Mouse (Mus musculus) heart, postnatal 36 days (tissue): Measurements from ENCODE around the gene Pign. TPM values are rescaled to one million over a fixed set of nuclear protein-coding genes. Genes with fewer than 3 reads are reported as not detected.

Experiments used
- DNase-seq, 2 experiments: peaks; one replicate each; pipeline ENCODE4 v3.0.0; 2021 to 2022
- intact Hi-C: fragments of 180-260 bp; cut with DNase I; formaldehyde crosslinking; loops from one replicate; pipeline ENCODE4 v1.15.1; 2025
- total RNA-seq, 2 experiments: library from RNA; stranded (reverse); gene quantifications; 2 replicates each; pipeline ENCODE4 v1.2.3; 2021

The Pign gene
- total RNA-seq = 10 to 100 TPM; 11.9 to 14.2 TPM

DNA sequence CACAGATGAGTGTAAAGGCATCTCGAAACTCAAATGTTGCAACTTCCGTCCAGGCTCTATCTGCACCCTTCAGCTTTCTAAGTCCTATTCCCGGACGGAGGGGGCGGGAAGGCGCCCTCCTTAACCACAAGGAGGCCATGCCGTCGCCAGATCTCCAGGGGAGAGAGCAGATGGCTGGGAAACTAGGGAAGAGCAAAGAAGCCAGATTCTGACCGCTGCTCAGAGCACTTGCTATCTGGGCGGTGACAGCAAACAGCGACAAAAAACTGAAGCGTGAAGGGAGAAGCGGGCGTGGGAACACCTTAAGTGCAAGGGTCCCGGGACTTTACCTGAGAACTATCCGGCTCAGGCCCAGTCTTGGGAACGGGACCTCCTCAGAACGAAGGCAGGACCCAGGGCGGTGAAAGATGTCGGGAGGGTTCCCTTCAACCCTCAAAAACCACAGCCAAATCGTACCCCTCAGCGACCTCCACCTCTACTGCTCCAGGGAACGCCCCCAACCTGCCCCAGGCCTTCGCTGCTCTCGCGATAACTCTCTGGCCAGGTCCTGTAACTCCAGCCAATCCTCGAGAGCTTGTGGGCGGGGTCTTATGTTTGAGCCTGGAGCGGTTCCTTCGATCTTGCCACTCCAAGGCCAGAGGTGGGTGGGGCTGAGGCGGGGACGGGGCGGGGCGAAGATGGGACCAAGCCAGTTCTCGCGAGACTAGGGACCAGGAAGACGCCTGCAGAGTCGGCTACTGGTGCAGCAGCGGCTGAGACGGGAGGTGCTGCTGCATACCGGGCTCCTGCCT, at the start of gene Pign, which contains the start of gene Relch:
Gene Pign, minus strand, starts transcription at position 507 of the 791 bp plus-strand sequence.
Gene Relch, plus strand, starts transcription at position 691 of the 791 bp plus-strand sequence.
- intact Hi-C loops = loop anchor here (5.0 to 10.0 kb wide), 3 partner anchors 331 to 731 kb away; partner anchors contain the start of gene Zcchc2
- peak; percentile 94 for DNase-seq

GRCm38 (mm10) chr1:105712822-105713221, 49.3 kb upstream of the Pign start:
- intact Hi-C loops = no loop called here
- no peak for DNase-seq

GRCm38 (mm10) chr1:105711227-105711626, 47.8 kb upstream of the Pign start:
- intact Hi-C loops = loop anchor here (1.0 kb wide), 1 partner anchor 49 kb away; no protein-coding TSS in a partner anchor
- DNase-seq = peak; percentile 12 to 36

- DNase-seq = no peak
- intact Hi-C loops = no loop called here
Observed at GRCm38 (mm10) chr1:105709415-105709814, 45.9 kb upstream of the Pign start.

GRCm38 (mm10) chr1:105700984-105701530, 37.6 kb upstream of the Pign start:
- intact Hi-C loops = no loop called here
- DNase-seq = no peak

- intact Hi-C loops = no loop called here
- DNase-seq = no peak
Observed at GRCm38 (mm10) chr1:105695581-105695980, 32.1 kb upstream of the Pign start.

DNA sequence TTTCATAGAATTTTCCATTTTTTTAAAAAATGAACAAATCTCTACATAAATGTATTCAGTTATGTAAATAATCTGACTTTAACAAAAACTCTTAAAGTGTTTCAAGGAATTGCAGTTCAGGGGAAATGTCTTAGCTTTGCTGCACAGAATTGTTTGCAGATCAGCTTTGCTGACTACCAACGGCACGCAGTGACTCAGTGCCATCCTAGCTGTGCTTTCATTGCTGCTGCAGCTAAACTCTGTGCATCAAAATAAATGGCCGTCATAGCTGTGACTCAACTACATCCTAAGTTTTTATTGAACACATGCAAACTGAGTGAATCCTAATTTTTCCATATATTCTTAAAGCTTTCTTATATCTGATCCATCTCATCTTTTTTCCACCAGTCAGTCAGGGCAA, 22.0 kb upstream of the Pign start:
- DNase-seq = no peak

DNA sequence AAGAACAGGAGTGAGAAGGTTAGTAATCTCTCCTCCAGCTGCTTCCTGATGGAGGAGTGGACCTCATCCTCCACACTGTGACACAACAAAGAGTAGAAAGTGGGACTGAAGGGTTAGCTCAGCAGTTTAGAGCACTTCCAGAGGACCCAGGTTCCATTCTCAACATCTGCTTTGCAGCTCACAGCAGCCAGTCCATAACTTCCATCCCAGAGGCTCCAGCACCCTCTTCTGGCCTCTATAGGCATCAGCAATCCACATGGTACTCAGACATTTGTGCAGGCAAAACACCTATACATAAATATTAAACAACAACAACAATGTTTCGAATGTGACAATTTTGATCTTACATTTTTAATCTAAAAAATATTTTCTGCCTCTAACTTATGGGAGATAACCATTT, 17.1 kb upstream of the Pign start:
- intact Hi-C loops = loop anchor here (2.0 kb wide), 1 partner anchor 20 kb away; no protein-coding TSS in a partner anchor
- peak; percentile 11 to 13 for DNase-seq

More for the DNA sequence above, 22.0 kb upstream of the Pign start:
- intact Hi-C loops = no loop called here

DNA sequence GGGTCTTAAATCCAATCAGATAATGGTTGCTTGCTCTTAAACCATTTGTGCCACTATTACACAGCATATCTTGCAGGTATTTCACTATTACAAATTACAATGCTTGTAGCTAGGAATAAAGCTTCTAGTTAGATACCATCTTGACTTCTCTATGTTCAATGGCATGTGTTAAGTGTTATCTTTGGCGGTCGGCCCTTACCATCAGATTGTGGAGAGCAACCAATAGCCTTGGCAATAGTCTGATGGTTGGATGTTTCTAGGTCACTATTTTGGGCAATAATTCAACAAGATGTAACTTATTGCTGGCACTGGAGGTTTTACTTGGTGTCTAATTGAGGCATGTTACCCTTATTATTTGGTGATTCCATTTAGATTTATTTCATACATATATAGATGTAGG, 11.3 kb upstream of the Pign start:
- intact Hi-C loops = no loop called here

GRCm38 (mm10) chr1:105669700-105670099, 6.2 kb upstream of the Pign start:
- DNase-seq = no peak
- intact Hi-C loops = loop anchor here (10.0 kb wide), 2 partner anchors 325 to 725 kb away; partner anchors contain the start of gene Zcchc2

More for the DNA sequence above, 11.3 kb upstream of the Pign start:
- no peak for DNase-seq

- no peak for DNase-seq
- intact Hi-C loops = loop anchor here (5.0 to 10.0 kb wide), 3 partner anchors 331 to 731 kb away; partner anchors contain the start of gene Zcchc2
Observed at GRCm38 (mm10) chr1:105663962-105664812, 710 bp upstream of the Pign start.

- no peak for DNase-seq
- intact Hi-C loops = loop anchor here (1.0 to 10.0 kb wide), 4 partner anchors 49 to 732 kb away; partner anchors contain the start of gene Zcchc2
Observed at GRCm38 (mm10) chr1:105662820-105663170, 682 bp downstream of the Pign start.

DNA sequence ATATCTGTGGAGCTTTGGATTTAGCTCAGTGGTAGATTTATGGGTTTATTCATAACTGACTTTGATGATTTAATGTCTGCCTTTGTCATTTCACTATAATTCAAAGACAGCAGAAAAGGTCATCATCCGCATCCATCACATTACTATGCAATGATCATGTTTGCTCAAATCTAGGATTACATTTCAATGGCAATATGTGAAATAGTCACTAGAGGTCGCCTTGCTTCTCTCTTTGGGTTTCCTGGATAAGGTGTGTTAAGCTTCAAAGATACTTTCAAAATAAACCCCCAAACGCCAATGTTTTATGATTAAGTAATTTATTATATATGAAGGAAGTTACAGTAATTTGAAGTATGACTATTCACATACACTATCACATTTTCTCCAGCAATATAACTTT, 3.5 kb downstream of the Pign start:
- intact Hi-C loops = loop anchor here (2.0 to 10.0 kb wide), 4 partner anchors 21 to 735 kb away; partner anchors contain the start of gene Zcchc2
- peak in 1 of 2 experiments; percentile 9 for DNase-seq

GRCm38 (mm10) chr1:105653981-105654380, 9.5 kb downstream of the Pign start:
- intact Hi-C loops = no loop called here
- no peak for DNase-seq

- intact Hi-C loops = no loop called here
- DNase-seq = no peak
Observed at GRCm38 (mm10) chr1:105650650-105651049, 12.8 kb downstream of the Pign start.

DNA sequence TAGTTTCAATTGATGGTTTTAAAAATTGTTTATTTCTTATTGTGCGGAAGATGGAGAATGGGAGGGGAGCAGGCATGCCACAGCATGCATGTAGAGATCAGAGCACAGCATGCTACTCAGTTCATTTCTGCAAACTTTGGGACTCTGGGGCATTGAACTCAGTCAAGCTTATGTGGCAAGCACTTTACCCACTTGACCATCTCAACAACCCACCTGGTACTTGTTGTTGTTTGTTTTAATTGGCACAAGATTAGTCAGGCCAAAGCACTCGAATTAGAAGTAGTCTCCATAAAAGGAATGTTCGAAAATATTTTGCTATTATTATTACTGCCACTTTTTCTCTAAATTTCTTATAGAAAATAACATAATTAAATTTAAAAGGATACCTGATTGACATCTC, 19.4 kb downstream of the Pign start:
- DNase-seq = no peak

GRCm38 (mm10) chr1:105630481-105630880, 33.0 kb downstream of the Pign start:
- DNase-seq = no peak

More for the DNA sequence above, 19.4 kb downstream of the Pign start:
- intact Hi-C loops = no loop called here

DNA sequence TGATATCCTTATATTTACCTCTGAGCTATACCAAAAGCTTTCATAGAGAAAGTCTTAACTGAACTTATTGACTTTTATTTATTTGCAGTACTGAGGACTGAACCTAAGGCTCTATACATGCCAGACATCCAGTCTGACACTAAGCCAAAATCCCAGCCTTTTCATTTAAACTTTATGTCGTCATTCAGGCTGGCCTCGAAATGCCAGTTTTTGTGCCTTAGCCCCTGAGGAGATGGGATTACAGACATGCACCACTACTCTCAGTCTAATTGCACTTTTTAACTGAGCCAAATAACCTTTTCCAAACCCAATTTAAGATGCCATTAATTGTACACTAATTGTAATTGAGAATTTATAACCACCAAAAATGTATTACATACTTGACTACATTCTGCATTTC, 73.8 kb downstream of the Pign start:
- DNase-seq = no peak
- intact Hi-C loops = no loop called here

More at GRCm38 (mm10) chr1:105630481-105630880, 33.0 kb downstream of the Pign start:
- intact Hi-C loops = loop anchor here (1.0 to 5.0 kb wide), 3 partner anchors 268 to 644 kb away; no protein-coding TSS in a partner anchor

DNA sequence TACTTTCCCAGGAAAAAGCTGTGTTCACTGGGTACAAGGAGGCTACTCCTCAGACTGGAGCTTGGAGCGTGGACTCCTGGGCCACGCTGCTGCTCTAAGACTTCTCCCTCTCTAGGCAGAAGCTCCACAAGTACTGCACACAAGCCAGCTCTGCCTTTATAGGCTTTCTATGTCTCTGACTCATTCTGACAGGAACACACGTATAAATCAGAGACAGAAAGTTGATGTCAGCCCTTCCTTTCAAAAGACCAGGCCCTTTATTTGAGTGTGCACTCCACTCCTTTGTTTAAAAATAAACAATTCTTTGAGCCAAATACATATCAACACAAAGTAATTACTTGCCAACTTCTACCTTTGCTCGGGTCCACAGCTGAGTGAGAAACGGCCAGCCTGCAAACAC, 74.8 kb downstream of the Pign start:
- no peak for DNase-seq
- intact Hi-C loops = no loop called here

- intact Hi-C loops = no loop called here
- DNase-seq = no peak
Observed at GRCm38 (mm10) chr1:105582800-105583199, 80.7 kb downstream of the Pign start.
